Mouse (Mus musculus): Measurements from ENCODE around the gene Gdpd5.
A peak's percentile ranks its signal among the peaks of the same experiment; 100 is the strongest.

Gene Gdpd5

DNA sequence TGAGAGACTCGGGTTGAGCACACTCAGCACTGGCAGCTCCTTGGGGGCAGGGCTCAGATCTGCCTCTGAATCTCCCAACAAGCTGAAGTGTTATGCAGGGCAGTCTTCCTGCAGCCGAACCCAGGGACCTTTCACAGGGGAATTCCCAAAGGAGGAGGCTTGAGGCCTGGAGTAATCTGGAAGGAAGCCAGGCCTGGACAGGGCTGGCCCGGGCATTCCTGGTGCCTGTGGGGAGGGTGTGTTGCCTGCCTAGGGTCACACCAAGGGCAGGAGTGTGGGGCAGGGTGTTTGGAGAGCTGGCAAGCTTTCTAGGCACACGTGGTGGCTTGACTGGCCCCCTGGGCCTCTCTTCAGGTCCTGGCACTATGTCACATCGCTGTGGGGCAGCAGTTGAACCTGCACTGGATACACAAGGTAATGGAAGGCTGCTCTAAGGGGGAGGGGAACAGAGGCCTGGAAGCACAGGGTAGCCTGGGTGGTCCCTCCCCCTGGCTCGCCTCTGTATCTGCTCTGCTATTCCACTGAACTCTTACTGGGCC is 60.4 kb downstream of the Gdpd5 start:
- no peak for DNase-seq (ENCODE audit: low read depth in 2 of 2, low spot score in 2 of 2)

DNA sequence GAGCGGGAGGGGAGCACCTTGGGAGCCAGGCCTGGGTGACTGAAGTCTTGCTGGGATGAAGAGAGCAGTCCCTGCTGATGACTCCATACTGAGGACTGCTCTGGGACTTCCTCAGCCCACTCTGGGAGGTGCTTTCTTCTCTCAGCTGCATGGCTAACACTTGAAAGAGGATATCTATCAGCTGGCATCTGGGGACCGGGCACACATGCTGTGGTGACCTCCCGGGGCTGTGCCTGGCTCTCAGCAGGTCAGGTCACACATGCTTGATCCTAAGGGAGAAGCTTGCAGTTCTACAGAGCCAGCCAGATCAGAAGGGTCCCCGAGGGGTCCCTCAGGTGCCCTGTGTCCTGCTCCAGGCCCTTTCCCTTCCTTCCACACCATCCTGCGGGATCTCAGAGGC is 62.0 kb downstream of the Gdpd5 start:
- no peak for DNase-seq (ENCODE audit: low read depth in 2 of 2, low spot score in 2 of 2)

DNA sequence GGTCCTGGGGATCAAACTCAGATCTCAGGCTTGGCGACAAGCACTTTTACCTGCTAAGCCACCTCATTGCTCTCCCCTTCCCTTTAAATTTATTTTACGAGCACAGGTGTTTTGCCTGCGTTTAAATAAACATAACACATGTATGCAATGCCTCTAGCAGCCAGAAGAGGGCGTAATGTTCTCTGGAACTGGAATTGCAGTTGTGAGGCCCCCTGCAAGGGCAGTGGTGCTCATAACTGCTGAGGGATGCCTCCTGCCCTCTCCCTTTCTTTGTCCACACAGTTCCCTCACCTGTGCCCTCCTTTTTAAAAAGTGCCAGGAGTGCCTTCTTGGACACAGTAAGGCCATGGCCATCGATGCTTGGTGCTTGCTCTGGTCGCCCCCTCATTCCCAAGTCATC is 62.8 kb downstream of the Gdpd5 start:
- peak; percentile 19 to 23 for DNase-seq (ENCODE audit: low read depth in 2 of 2, low spot score in 2 of 2)

DNA sequence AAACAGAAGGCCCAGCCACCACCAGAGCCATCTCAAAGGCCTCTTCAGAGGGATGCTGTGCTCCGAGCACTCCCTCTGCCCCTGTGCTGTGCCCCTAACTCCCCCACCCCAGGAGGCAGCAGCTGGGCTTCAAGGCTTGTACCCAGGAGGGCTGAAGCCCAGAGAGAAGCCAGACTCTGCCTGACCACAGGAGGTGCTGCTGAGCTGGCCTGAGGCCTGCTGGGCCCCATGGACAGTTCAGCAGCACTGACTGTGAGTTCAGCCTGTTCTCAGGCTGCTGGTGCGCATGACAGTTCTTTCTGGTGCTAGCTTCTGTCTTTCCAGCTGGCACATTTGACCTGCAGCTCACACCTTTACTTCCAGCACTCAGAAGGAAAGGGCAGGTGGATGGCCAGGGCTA is 64.6 kb downstream of the Gdpd5 start:
- no peak for DNase-seq (ENCODE audit: low read depth in 2 of 2, low spot score in 2 of 2)

DNA sequence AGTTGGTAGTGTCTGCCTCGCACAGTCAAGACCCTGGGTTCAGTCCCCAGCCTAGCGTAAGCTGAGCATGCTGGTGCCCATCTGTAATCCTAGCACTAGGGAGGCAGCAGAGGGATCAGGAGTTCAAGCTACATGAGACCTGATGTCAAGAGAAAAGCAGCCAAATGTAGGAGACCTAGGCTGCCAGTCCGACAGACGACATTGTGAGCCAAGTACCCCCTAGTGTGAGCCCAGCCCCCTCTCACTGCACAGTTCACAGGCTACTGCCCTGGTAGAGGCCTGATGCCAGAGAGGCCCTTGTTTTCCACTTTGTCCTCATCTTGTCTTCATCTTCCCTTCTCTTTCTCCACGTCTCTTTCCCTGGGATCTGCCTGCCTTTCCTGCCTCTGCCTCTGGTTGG is 66.1 kb downstream of the Gdpd5 start:
- DNase-seq (ENCODE audit: low read depth in 2 of 2, low spot score in 2 of 2), result no peak

DNA sequence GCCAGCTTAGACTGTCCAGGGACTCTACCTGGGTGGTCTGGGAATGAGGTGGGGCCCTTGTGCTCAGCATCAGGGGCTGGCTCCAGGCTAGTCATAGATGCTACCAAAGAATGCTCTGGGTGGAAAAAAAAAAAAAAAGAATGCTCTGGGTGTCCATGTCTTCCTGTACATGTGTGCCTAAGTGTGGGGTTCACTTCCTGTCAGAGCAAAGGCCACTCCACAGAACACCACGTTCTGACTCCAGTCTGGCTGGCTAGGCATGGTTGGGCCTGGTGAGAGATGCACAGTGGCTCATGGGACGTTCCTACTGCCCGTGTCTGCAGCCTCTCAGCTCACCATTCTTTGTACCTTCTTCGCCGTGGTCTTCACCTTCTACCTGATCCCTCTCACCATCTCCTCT is 67.4 kb downstream of the Gdpd5 start:
- DNase-seq (ENCODE audit: low read depth in 2 of 2, low spot score in 2 of 2), result no peak

- no peak for DNase-seq (ENCODE audit: low read depth in 2 of 2, low spot score in 2 of 2)
Observed at GRCm38 (mm10) chr7:99449063-99449462, 67.8 kb downstream of the Gdpd5 start.

DNA sequence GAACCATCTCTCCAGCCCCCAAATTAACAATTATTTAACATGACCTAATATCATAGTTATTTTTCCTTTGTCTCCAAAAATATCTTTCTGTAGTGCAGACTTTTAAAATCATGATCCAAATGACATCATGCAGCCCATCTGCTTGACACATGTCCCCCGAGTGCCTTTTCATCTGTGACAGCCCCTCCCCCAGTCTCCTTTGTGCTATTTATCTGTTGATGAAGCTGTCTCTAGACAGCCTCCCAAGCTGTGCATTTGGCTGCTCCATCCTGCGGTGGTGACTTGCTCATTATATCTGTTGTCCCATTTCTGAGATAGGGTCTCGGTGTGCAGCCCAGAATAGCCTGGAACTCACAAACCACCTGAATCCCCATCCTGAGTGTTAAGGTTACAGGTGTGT is 68.5 kb downstream of the Gdpd5 start:
- no peak for DNase-seq (ENCODE audit: low read depth in 2 of 2, low spot score in 2 of 2)

DNA sequence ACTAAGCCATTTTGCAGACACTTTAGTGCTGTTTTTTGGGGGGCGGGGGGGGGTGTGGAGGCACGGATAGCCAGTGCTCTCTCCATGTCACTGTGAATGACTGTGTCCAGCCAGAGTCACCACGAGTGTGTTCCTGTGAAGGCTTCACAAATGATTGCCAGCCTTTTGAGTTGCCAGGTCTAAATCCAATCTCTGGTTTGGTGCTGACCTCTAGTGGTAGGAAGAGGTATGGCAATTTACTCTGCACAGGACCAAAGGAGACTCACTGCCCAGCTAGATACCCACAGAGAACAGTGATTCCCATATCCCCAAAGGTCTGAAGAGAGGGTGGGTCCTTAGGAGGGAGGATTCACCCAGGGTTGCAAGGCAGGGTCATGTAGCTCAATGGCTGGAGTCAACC is 69.5 kb downstream of the Gdpd5 start:
- peak; percentile 63 to 77 for DNase-seq (ENCODE audit: low read depth in 2 of 2, low spot score in 2 of 2)

DNA sequence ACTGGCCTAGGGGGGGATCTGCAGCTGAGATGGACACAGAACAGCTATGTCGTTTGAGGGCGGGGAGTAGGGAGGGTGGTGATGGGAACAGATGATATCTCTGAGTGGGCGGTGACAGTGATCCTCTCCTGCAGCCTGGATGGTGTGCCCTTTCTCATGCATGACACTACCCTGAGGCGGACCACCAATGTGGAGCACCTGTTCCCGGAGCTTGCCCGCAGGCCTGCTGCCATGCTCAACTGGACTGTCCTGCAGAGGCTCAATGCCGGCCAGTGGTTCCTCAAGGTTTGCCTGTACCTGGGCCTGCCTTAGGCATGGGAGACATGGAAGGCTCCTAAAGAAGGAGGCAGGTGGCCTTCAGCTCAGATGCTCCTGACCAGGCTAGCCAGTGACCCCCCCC is 71.6 kb downstream of the Gdpd5 start:
- DNase-seq (ENCODE audit: low read depth in 2 of 2, low spot score in 2 of 2), result no peak

DNA sequence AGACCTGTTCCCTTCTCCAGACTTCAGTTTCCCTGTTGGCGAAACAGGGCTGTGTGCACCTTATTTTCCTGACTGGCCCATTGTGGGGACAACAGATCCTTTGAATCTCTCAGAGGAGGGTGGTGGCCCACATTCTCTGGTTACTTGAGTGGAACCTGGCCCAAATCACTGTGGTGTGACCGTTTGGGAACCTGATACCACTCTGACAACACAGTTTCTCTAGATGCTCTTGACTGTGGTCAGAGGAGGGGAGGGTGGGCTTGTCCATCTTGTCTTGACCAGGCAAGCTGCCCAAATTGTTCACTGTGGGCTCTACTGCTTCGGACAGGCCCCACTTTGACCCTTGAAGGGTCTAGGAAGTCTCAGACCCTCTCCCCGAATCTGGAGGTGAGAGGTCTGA is 72.8 kb downstream of the Gdpd5 start:
- DNase-seq (ENCODE audit: low read depth in 2 of 2, low spot score in 2 of 2), result no peak

GRCm38 (mm10) chr7:99458849-99459248 is 77.6 kb downstream of the Gdpd5 start:
- DNase-seq (ENCODE audit: low read depth in 2 of 2, low spot score in 2 of 2), result no peak

DNA sequence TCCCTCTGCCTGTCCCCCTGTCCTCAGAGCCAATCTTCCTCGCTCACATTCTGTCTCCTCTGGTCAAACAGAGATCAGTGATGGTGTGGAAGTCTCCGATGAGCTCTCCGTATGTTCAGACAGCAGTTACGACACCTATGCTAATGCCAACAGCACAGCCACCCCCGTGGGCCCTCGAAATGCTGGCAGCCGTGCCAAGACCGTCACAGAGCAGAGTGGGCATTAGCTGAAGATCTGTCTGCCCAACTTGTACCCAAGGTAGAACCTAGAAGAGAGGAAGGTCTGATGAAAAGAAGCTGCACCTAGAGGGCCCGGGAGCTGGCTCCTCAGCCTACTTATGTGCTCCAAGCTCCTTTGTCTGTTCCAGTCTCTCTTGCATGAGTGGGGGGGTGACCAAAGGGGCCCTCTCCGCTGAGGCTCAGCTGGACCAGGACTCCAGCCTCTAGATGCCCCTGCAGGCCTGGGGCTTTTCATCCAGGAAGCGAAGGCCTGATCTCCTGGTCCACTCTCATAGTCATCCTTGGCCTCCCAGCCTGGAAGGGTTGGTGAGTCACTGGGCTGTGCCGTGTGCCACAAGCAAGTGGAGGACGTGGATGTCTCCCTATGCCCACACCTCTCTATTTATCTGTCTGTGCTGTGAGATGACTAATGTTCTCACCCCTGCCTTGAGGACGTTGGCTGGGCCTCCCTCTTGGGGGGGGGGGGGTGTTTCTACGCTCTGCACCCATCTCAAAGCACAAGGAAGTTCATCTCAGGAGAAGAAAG is 78.9 kb downstream of the Gdpd5 start:
- DNase-seq (ENCODE audit: low read depth in 2 of 2, low spot score in 2 of 2), result no peak

- no peak for DNase-seq (ENCODE audit: low read depth in 2 of 2, low spot score in 2 of 2)
Observed at GRCm38 (mm10) chr7:99463120-99463519, 81.9 kb downstream of the Gdpd5 start.

- no peak for DNase-seq (ENCODE audit: low read depth in 2 of 2, low spot score in 2 of 2)
Observed at GRCm38 (mm10) chr7:99465811-99466210, 84.6 kb downstream of the Gdpd5 start, which contains the start of gene Klhl35. Gene Klhl35, plus strand, starts transcription at chr7:99466004.

DNA sequence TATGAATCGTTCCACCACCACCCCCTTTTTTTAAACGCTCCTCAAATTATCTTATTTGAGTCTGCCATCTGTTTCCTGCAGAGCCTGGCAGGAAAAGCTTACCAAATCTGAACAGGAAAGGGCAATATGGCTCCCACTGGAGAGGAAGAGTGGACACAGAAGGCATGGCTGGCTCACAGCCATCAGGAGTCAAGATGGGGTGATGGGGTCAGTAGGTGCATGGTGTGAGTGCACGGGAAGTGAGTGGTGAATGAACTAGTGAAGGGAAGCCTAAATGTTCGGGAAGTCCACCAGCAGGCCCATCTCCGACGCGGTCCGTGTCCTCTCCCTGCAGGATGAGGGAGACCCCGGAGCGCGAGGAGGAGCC is 86.7 kb downstream of the Gdpd5 start:
- no peak for DNase-seq (ENCODE audit: low read depth in 2 of 2, low spot score in 2 of 2)

GRCm38 (mm10) chr7:99468283-99469132 is 87.3 kb downstream of the Gdpd5 start:
- DNase-seq (ENCODE audit: low read depth in 2 of 2, low spot score in 2 of 2), result peak; percentile 58 to 59

- no peak for DNase-seq (ENCODE audit: low read depth in 2 of 2, low spot score in 2 of 2)
Observed at GRCm38 (mm10) chr7:99469680-99470405, 88.6 kb downstream of the Gdpd5 start.

DNA sequence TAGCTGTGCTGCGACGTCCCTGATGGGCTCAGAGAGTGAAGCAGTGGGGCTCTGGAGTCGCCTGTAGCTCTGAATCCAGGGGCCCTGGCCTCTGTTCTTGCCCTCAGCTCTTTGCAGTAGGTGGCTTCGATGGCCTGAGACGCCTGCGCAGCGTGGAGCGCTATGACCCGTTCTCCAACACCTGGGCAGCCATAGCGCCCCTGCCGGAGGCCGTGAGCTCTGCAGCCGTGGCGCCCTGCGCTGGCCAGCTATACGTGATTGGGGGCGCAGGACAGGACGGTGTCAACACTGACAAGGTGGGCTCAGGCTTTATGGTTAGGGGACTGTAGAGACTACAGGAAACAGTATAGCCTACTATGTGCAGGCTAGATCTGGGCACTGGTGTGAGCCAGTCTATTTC is 90.4 kb downstream of the Gdpd5 start:
- no peak for DNase-seq (ENCODE audit: low read depth in 2 of 2, low spot score in 2 of 2)

GRCm38 (mm10) chr7:99473638-99474407 is 92.6 kb downstream of the Gdpd5 start:
- no peak for DNase-seq (ENCODE audit: low read depth in 2 of 2, low spot score in 2 of 2)

Data from CD8-positive naive resting alpha-beta T cell, adult 2 months (primary cell).